Mouse (Mus musculus) ES-E14 (cell line): ENCODE data around the gene Glis2.

Experiments used
- CHD2 ChIP-seq: IDR thresholded peaks from 2 replicates; pipeline ENCODE4 v1.6.1; 2014; ENCODE audit warnings: mild to moderate bottlenecking, low read depth, low read length, inconsistent platforms
- MAFK ChIP-seq: IDR thresholded peaks from 2 replicates; pipeline ENCODE4 v1.6.1; 2014; ENCODE audit warnings: mild to moderate bottlenecking, low read depth, low read length, inconsistent platforms; ENCODE audit not compliant: insufficient read depth

DNA sequence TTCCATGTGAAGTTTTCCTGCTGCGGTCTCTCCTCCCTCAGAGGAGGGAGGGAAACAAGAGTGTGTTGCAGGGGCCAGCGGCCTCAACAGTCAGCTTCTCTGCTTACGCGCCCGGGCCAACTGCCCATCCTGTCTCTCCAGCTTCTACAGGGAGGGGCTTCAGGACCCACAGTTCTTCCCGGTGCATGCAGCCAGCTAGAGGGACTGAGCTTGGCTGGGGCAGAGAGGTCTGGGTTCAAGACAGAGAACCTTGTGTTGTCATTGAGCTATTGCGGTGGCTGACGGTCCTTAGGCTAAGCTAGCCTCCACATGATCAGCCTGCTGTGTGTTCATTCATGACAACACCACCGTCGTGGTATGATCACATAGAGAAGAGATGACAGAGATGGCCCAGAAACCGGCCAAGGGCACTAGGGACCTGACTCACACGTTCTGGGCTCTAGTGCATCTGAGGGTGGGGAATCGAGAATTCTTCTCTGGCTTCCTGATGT lies 53.2 kb downstream of the Glis2 start:
- TF ChIP-seq CHD2 (no peak), MAFK (no peak)
